Mouse (Mus musculus) liver, postnatal 0 days (tissue): Measurements from ENCODE around the gene Zmynd10.

Source experiments
- CTCF ChIP-seq: sonication (generic); IDR thresholded peaks from 2 replicates; pipeline ENCODE4 v1.5.1; 2016; ENCODE audit warnings: antibody characterized with exemption, low read depth
- EP300 ChIP-seq: IDR thresholded peaks from 2 replicates; pipeline ENCODE4 v1.6.1; 2016; ENCODE audit warnings: antibody characterized with exemption, low read depth, mild to moderate bottlenecking

- TF ChIP-seq EP300 (no peak), CTCF (no peak)
Observed at GRCm38 (mm10) chr9:107547957-107548356, 859 bp downstream of the Zmynd10 start.
